Mouse (Mus musculus) gastrocnemius, adult 2 months (tissue): Measurements from ENCODE around the gene Cfap52. TPM values are rescaled to one million over a fixed set of nuclear protein-coding genes. Genes with fewer than 3 reads are reported as not detected.

ENCODE experiments used
- DNase-seq: peaks from one replicate; pipeline ENCODE4 v3.0.0; 2022
- H3K27ac ChIP-seq: fragments of 200-600 bp; 2 replicates; pipeline ENCODE4 v1.8.1; 2022; ENCODE audit warnings: mild to moderate bottlenecking
- H3K4me3 ChIP-seq: fragments of 200-600 bp; 2 replicates; pipeline ENCODE4 v1.8.1; 2022; ENCODE audit warnings: mild to moderate bottlenecking, moderate library complexity
- CTCF ChIP-seq: fragments of 200-600 bp; IDR thresholded peaks from 2 replicates; pipeline ENCODE4 v1.8.1; 2022; ENCODE audit warnings: antibody characterized with exemption, mild to moderate bottlenecking, moderate library complexity
- intact Hi-C: fragments of 180-260 bp; cut with DNase I; formaldehyde crosslinking; loops from one replicate; pipeline ENCODE4 v1.15.1; 2025
- long read RNA-seq, 2 experiments: library from polyadenylated mRNA; stranded (forward); transcript quantifications; one replicate each; pipeline ENCODE4 v2.0.0; 2021
- total RNA-seq, 2 experiments: library from RNA; stranded (reverse); gene quantifications; 2 replicates each; pipeline ENCODE4 v1.2.3; 2021

The Cfap52 gene
- total RNA-seq, result 1 to 10 TPM; 4.3 to 4.9 TPM
- long read RNA-seq, experiment 1, partial matches to known transcripts, result 3 of 3 reads
- long read RNA-seq, experiment 1, other reads (novel, unspliced or antisense), result 0 of 3 reads
- long read RNA-seq, experiment 2, partial matches to known transcripts, result 2 of 3 reads
- long read RNA-seq, experiment 2, other reads (novel, unspliced or antisense), result 1 of 3 reads

DNA sequence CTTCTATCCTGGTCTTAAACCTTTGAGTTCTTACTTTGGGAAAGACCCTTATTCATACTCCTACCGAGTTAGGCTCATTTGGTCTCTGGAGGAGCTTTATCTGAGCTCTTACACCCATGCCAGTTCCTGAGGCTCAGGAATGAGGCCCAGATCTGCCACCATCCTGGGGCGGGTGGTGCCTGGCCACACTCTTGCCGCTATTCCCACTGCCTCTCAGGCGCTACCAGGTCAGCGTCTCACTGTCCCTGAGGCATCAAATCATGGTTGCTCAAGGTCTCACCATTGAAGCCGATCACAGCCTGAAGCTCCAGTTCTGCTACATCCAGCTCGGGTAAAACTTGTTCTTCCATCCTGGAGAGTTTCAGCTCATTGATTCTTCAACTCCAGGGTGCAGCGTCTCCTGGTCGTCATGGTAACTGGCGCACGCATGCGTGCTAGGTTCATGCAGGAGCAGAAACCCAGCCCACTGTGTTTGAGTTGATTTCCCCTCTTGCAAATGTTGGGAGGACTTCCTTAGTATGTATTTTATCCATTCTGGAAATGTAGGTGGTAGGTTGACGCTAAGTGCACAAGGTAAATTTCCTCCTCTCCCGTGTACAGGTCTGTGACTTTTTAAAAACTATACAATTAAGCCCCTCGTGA is at the start of gene Cfap52:
TSS of gene Cfap52 (minus strand) at position 410 of the 642 bp plus-strand sequence.
- peak; percentile 82 for DNase-seq
- peak within 1 kb of the TSS; percentile 90 for H3K4me3 ChIP-seq
- intact Hi-C loops, result loop anchor here (10.0 kb wide), 1 partner anchor 141 kb away; no protein-coding TSS in a partner anchor
- H3K27ac ChIP-seq, result peak within 1 kb of the TSS; percentile 88
- no peak for TF ChIP-seq CTCF

DNA sequence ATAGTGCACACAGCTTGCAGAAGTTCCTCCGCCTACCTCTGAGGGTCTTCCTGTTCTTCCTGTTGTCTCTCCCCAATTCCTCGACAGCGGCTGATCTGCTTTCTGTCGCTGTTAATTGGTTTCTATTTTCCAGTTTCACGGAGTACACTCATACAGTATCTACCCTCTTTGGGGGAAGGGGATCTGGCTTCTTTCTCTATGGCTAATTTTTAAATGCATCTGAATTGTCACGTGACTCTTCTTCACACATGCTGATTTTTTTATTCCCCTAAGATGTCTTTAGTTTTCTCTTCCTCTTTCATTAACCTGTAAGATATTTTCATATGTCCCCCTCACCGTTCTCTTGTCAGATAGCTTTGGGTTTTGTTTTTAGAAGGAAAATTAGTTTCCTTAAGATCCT is 46.8 kb upstream of the Cfap52 start:
- H3K4me3 ChIP-seq, result no peak overlapping the region
- intact Hi-C loops, result no loop called here
- no peak for DNase-seq
- no peak for TF ChIP-seq CTCF
- no peak overlapping the region for H3K27ac ChIP-seq

DNA sequence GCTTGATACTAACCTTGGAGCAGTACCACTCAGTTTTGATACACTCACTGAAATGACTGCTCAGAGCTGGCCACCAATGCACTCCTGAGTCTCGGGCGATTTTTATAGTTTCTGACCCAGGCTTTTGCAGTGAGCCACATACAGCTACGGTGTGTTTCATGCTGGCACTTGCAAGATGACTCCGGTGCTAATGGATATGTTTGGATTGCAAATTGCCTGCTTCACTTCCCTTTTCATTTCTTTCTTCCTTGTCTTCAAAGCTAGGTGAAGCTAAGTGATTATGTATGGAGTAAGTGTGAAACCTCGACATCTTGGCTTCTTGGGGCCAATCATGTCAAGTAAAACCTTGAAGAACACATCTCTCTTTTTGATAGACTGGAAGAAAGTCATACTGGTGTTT is 43.9 kb upstream of the Cfap52 start:
- TF ChIP-seq CTCF, result no peak
- intact Hi-C loops, result no loop called here

DNA sequence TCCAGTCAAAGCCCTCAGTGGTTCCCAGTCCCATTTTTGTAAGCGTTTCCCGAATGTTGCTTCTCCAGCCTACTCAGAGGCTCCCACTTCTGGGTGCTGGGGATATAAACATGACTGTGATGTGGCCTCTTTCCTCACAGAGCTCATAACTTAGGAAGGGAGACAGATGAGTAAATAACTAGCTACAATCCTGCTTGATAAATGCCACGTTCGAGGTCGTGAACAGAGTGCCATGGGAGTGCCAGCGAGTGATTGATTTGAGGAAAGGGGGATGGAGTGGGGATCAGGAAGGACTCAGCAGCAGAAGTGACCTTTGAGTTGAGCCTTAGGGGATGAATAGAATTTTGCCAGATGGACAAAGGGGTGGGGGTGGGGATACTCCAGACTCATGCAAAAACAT is 42.2 kb upstream of the Cfap52 start:
- intact Hi-C loops, result no loop called here
- TF ChIP-seq CTCF, result no peak
- no peak overlapping the region for H3K4me3 ChIP-seq
- no peak for DNase-seq
- no peak overlapping the region for H3K27ac ChIP-seq

More for the DNA sequence above, 43.9 kb upstream of the Cfap52 start:
- DNase-seq, result no peak
- H3K27ac ChIP-seq, result no peak overlapping the region
- no peak overlapping the region for H3K4me3 ChIP-seq

DNA sequence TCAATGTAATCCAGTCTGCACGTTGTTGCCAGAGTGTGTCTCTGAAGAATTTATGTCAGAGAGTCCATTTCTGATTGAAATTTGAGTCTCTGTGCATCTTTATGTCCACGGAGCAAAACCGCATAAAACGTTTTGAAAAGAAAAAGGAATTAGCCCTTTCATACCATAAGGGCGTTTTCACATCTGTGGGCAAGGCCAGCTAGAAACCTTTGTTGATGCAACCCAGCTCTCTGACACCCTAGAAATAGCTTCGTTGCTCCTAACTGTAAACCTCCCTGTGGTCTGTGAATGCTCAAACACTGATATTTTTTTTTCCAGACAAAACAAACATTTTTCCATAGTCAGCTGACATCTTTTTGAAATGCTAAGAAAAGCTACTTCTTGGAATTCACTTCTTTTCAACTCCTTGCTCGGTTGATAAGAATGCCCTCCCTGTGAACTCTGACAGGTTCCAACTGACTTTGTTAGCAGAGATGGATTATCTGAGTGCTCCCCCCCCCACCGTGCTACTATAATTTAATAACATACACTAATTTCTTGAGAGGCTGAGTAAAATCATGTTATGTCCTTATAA is 40.9 kb upstream of the Cfap52 start:
- intact Hi-C loops, result no loop called here
- no peak for DNase-seq
- Histone ChIP-seq H3K4me3 (no peak overlapping the region), H3K27ac (no peak overlapping the region)
- TF ChIP-seq CTCF, result no peak

DNA sequence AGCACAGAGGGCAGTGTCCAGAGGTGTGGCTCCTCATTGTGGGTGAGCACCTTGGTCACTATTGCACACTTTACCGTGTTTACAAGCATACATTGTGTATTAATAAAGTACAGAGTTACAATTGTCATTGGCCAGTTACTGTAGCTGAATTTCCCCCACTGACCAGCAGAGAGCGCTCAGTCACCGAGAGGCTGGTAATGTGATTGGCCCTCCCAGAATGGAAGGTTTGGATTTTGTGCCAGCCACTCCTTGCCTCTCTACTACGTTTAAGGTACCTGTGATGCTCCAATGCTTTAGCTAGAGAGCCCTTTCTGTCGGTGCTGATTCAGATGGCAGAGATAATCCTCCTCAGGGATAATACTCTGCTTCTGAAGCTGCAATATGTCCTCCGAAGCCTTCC is 38.7 kb upstream of the Cfap52 start:
- peak; percentile 96 for TF ChIP-seq CTCF
- H3K27ac ChIP-seq, result no peak overlapping the region
- H3K4me3 ChIP-seq, result no peak overlapping the region
- intact Hi-C loops, result loop anchor here (1.0 kb wide), 1 partner anchor 404 kb away; no protein-coding TSS in a partner anchor
- peak; percentile 73 for DNase-seq

DNA sequence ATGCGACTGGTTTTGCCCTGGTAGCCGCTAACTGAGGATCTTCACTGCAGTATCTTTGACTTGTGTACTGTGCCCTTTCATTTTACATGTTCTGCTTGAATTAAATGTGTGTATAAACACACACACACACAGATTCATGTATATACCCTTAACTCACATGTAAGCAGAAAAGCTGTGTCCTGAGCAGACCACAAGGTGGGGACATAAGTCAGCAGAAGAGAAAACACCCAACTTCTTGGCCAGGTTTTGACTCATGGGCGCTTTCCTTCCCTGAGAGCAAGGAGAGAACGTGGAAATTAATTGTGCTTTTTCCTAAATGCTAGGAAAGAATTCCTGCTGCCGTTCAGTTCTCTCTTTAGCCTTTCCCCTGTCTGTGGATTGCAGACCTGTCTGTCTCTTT is 34.2 kb upstream of the Cfap52 start:
- no peak overlapping the region for H3K27ac ChIP-seq
- no peak for DNase-seq
- H3K4me3 ChIP-seq, result no peak overlapping the region
- intact Hi-C loops, result no loop called here
- TF ChIP-seq CTCF, result peak; percentile 32; the same call in 1 of the 2 replicates

DNA sequence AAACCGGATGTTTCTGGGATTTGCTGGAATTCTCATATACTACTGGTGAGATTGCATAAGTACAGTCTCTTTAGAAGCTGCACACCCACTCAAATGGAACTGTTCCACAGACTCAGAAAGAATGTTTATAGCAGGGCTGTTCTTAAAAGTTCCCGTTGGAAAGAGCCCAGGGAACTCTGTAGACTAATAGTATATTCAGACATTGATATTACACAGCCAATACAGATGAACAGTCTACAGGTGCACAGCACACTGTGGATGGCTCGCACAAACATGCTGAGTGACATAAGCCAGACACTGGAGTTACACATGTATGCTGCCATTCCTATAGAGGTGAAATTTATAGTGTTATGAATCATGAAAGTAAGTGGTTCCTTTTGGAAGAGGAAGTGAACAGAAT is 33.5 kb upstream of the Cfap52 start:
- no peak for TF ChIP-seq CTCF
- no peak overlapping the region for H3K4me3 ChIP-seq
- H3K27ac ChIP-seq, result no peak overlapping the region
- no peak for DNase-seq
- intact Hi-C loops, result no loop called here

DNA sequence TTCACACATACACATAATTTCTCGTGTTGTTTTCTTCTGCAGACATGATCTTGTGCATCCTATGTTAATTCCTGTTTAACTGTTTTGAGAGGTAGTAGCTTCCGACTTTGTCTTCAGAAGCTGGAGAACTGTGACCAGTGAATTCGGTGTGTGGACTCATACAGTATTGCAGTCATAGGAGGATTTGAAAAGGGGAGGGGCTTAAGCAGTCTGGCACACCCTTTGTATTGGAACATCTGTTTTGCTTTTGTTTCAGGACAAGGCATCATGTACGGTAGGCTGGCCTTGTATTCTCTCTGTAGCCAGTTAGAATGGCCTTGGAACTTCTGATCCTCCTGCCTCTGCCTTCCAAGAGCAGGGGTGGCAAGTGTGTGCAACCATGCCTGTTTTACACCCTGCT is 30.5 kb upstream of the Cfap52 start:
- DNase-seq, result no peak
- no peak for TF ChIP-seq CTCF
- Histone ChIP-seq H3K4me3 (no peak overlapping the region), H3K27ac (no peak overlapping the region)
- intact Hi-C loops, result no loop called here

DNA sequence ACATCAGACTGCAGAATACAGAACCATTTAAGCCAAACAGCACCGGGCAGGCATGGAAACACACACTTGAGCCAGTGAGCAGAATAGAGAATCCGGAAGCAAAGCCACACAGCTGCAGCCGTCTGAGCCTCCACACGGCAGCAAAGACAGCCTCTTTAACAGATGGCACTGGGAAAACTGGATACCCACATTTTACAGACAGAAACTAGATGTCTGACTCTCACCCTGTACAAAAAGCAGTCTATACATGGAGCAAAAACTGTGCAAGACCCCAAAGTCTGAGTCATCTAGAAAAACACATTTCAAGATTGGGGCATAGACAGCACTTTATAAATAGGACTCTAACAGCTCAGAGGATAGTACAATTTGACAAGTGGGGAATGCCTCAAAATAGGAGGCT is 25.8 kb upstream of the Cfap52 start:
- no peak for TF ChIP-seq CTCF
- DNase-seq, result no peak
- Histone ChIP-seq H3K4me3 (no peak overlapping the region), H3K27ac (no peak overlapping the region)
- intact Hi-C loops, result no loop called here

DNA sequence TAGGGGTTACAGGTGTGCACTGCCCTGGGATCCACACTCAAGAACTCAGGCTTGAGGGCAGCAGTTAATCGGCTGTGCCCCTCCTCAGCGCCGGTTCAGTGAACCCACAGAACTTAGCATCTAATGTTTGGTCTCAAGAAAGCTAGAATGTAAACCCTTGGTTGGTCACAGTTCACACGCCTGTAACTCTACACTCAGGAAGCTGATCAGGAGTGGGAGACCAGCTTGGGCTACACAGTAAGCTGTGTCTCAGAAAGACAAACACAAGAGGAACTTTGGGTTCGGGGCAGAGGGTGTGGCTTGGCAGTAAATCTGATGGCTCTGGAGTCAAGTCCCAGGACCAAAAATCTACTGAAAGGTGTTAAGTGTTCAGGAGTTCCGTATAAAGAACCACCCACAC is 18.1 kb upstream of the Cfap52 start:
- intact Hi-C loops, result no loop called here
- H3K27ac ChIP-seq, result no peak overlapping the region
- DNase-seq, result no peak
- no peak for TF ChIP-seq CTCF
- no peak overlapping the region for H3K4me3 ChIP-seq

DNA sequence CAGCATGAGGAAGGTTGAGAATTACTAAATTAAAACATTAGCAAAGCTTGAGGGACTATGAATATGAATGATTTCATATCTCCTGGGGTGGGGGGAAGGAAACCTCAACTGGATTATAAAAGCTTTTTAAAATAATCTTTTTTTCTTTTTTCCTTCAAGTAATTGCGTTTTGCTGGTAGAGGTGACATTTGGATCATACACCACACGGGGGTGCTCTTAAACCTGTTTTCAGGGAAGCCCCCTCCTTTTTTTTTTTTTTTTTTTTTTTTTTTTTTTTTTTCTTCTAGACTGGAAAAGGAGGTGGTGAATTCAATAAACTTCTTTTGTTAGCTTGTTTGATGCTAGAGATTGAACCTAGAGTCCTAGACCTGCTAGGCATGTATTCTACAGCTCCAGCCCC is 9.8 kb upstream of the Cfap52 start:
- no peak for DNase-seq
- H3K4me3 ChIP-seq, result no peak overlapping the region
- peak; percentile 32; the same call in 1 of the 2 replicates for TF ChIP-seq CTCF
- H3K27ac ChIP-seq, result no peak overlapping the region
- intact Hi-C loops, result no loop called here

DNA sequence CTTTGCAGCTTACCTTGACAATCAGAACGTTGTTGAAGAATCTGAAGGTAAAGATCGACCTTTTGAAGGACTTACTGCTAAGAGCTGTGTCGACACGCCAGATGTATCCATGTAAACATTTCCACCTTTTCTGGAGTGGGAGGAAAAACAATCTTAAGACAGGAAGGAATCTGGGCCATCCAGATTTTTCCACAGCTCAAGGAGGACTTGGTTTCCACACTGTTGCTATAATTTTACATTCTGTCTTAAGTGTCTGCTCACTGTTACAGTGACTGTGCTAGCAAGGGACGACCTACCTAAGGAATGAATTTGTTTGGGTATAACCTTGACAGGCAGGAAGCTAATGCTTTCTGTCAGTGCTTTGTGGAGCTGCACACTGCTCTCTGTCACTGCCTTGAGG is 7.8 kb upstream of the Cfap52 start:
- intact Hi-C loops, result no loop called here
- no peak for TF ChIP-seq CTCF
- DNase-seq, result no peak
- Histone ChIP-seq H3K27ac (no peak overlapping the region), H3K4me3 (no peak overlapping the region)

DNA sequence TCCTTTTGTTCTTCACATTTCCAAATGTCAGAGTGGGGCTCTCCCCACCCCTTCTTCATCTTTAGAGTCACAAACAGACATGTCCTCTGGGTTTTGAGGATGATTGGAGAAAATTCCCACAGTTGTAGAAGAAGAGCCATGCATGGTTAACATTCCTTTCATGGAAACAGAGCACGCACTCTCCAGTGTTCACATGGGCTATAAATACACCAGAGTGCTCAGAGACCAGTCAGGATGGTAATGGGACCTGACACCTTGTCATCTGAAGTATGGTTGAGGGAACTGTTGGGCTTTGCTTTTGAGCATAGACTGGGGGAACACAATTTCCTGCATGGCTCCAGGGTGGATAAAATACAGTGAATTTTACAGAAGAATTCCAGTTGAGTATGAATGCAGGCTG is 7.2 kb upstream of the Cfap52 start:
- no peak for TF ChIP-seq CTCF
- Histone ChIP-seq H3K4me3 (no peak overlapping the region), H3K27ac (no peak overlapping the region)
- intact Hi-C loops, result no loop called here
- DNase-seq, result no peak
